21 mouse cellular contexts compared by ENCODE assay signal in genomic region chr4:21982449-21982848, GRCm38 (mm10). TPM values are rescaled to one million over a fixed set of nuclear protein-coding genes. Genes with fewer than 3 reads are reported as not detected.
DNase-seq lines count a peak whose midpoint lies in the region; ATAC-seq and TF ChIP-seq lines count a peak whose summit lies in the region.
"Had no signal": no experiment of that assay in that cellular context is flagged by ENCODE, and none has a peak within 500 bp of the region (broad histone marks: within the 10 kb centered on the region; RNA-seq: fewer than 3 reads in every experiment).

No protein-coding gene starts in this region.

- no peak overlapping the region for H3K4me3 ChIP-seq in hindbrain, embryonic 15.5 days
- no peak overlapping the region for H3K4me3 ChIP-seq in hindbrain, embryonic 10.5 days
- no peak overlapping the region for H3K4me3 ChIP-seq in midbrain, embryonic 15.5 days
- no peak overlapping the region for H3K4me3 ChIP-seq in midbrain, embryonic 13.5 days (replicated peaks)
- H3K4me3 ChIP-seq in left cerebral cortex, adult 2 months, result no peak overlapping the region
- H3K4me3 ChIP-seq: forebrain, embryonic 12.5 days; limb, embryonic 15.5 days; midbrain, embryonic 12.5 days had no signal

- no peak for DNase-seq in hindbrain, embryonic 10.5 days (ENCODE audit: low spot score)
- DNase-seq in left cerebral cortex, adult 2 months (ENCODE audit: extremely low spot score in 1 of 2, low spot score in 2 of 2), result peak in 1 of 2 experiments; percentile 35
- peak; percentile 72 for DNase-seq in telencephalon, adult 2 months (ENCODE audit: low read depth, low spot score)
- no peak for DNase-seq in adrenal gland, adult 18-20 months (ENCODE audit: low spot score in 2 of 2)
- DNase-seq: adrenal gland, postnatal 36 days; cerebellum, adult 11-12 months; cerebellum, postnatal 10 days; gastrocnemius, postnatal 36 days; heart, postnatal 36 days; kidney, adult 2 months; lung, embryonic 14.5 days had no signal

- 0 out of 2 replicates have a peak, but pooled peaks cover 16% of the 10 kb centered on the region for H3K36me3 ChIP-seq in hindbrain, embryonic 15.5 days
- peaks cover 16% of the 10 kb centered on the region for H3K36me3 ChIP-seq in hindbrain, embryonic 10.5 days
- 0 out of 2 replicates have a peak, but pooled peaks cover 5% of the 10 kb centered on the region for H3K36me3 ChIP-seq in midbrain, embryonic 15.5 days (replicated peaks)
- H3K36me3 ChIP-seq in midbrain, embryonic 13.5 days, result peaks cover 23% of the 10 kb centered on the region

- 97% methylated on average over 9 of the region's 9 CpGs for WGBS in hindbrain, embryonic 15.5 days
- 95% methylated on average over 9 of the region's 9 CpGs for WGBS in hindbrain, embryonic 10.5 days
- WGBS in midbrain, embryonic 15.5 days, result 97% methylated on average over 9 of the region's 9 CpGs
- WGBS in midbrain, embryonic 13.5 days, result 95% methylated on average over 9 of the region's 9 CpGs

- no peak overlapping the region for H3K4me2 ChIP-seq in hindbrain, embryonic 15.5 days
- H3K4me2 ChIP-seq in midbrain, embryonic 15.5 days, result no peak overlapping the region
- no peak overlapping the region for H3K4me2 ChIP-seq in midbrain, embryonic 13.5 days (replicated peaks)
- H3K4me2 ChIP-seq: forebrain, embryonic 12.5 days; hindbrain, embryonic 14.5 days; limb, embryonic 15.5 days; lung, embryonic 14.5 days; midbrain, embryonic 12.5 days had no signal

- H3K9ac ChIP-seq in hindbrain, embryonic 15.5 days, result no peak overlapping the region
- no peak overlapping the region for H3K9ac ChIP-seq in midbrain, embryonic 15.5 days
- no peak overlapping the region for H3K9ac ChIP-seq in midbrain, embryonic 13.5 days (replicated peaks)
- H3K9ac ChIP-seq: forebrain, embryonic 12.5 days; hindbrain, embryonic 14.5 days; limb, embryonic 15.5 days; liver, embryonic 14.5 days; lung, embryonic 14.5 days; midbrain, embryonic 12.5 days had no signal

- H3K27me3 ChIP-seq in hindbrain, embryonic 15.5 days, result no peaks in the 10 kb centered on the region
- H3K27me3 ChIP-seq in hindbrain, embryonic 10.5 days (ENCODE audit: insufficient read depth, poor library complexity, severe bottlenecking), result no peaks in the 10 kb centered on the region
- no peaks in the 10 kb centered on the region for H3K27me3 ChIP-seq in midbrain, embryonic 15.5 days (replicated peaks)
- no peaks in the 10 kb centered on the region for H3K27me3 ChIP-seq in midbrain, embryonic 13.5 days
- H3K27me3 ChIP-seq: forebrain, embryonic 12.5 days; limb, embryonic 15.5 days; midbrain, embryonic 12.5 days had no signal

- 0 out of 2 replicates have a peak, but pooled peaks have one; percentile 15 for ATAC-seq in hindbrain, embryonic 15.5 days (ENCODE audit: low FRiP score, low read depth)
- 0 out of 2 replicates have a peak, but pooled peaks have one; percentile 20 for ATAC-seq in midbrain, embryonic 15.5 days (replicated peaks)
- ATAC-seq in midbrain, embryonic 13.5 days, result no peak

- H3K27ac ChIP-seq in hindbrain, embryonic 15.5 days (replicated peaks), result no peak overlapping the region
- H3K27ac ChIP-seq in hindbrain, embryonic 10.5 days, result no peak overlapping the region
- no peak overlapping the region for H3K27ac ChIP-seq in midbrain, embryonic 15.5 days
- no peak overlapping the region for H3K27ac ChIP-seq in midbrain, embryonic 13.5 days
- H3K27ac ChIP-seq in left cerebral cortex, adult 2 months, result peak overlapping the region; percentile 41
- H3K27ac ChIP-seq: forebrain, embryonic 12.5 days; hindbrain, embryonic 14.5 days; kidney, postnatal 0 days; limb, embryonic 15.5 days; liver, embryonic 14.5 days; midbrain, embryonic 12.5 days; stomach, postnatal 0 days had no signal

- TF ChIP-seq CTCF in left cerebral cortex, adult 2 months (IDR thresholded peaks at IDR 0.05), result no peak

- intact Hi-C loops in left cerebral cortex, adult 2 months (cut with DNase I), result no loop called here

- H3K9me3 ChIP-seq in hindbrain, embryonic 15.5 days, result no peaks in the 10 kb centered on the region
- H3K9me3 ChIP-seq in hindbrain, embryonic 10.5 days, result no peaks in the 10 kb centered on the region
- H3K9me3 ChIP-seq in midbrain, embryonic 15.5 days, result no peaks in the 10 kb centered on the region
- H3K9me3 ChIP-seq in midbrain, embryonic 13.5 days, result no peaks in the 10 kb centered on the region
- H3K9me3 ChIP-seq: forebrain, embryonic 12.5 days; limb, embryonic 15.5 days; midbrain, embryonic 12.5 days had no signal

- H3K4me1 ChIP-seq in hindbrain, embryonic 15.5 days (replicated peaks), result no peaks in the 10 kb centered on the region
- H3K4me1 ChIP-seq in hindbrain, embryonic 10.5 days (replicated peaks), result no peaks in the 10 kb centered on the region
- no peaks in the 10 kb centered on the region for H3K4me1 ChIP-seq in midbrain, embryonic 15.5 days
- H3K4me1 ChIP-seq in midbrain, embryonic 13.5 days (replicated peaks), result no peaks in the 10 kb centered on the region
- H3K4me1 ChIP-seq: forebrain, embryonic 12.5 days; limb, embryonic 15.5 days; midbrain, embryonic 12.5 days had no signal

RNA-seq across cellular contexts. Expression of gene Faxc, which starts 51.3 kb away (rescaled TPM):
- 16.8 and 18.2 TPM in 2 replicates for polyA plus RNA-seq in hindbrain, embryonic 15.5 days (2015; fragmentation: Nextera tagmentation; extraction: Ambion mirVana)
- polyA plus RNA-seq in hindbrain, embryonic 10.5 days (2016; fragmentation: Nextera tagmentation; extraction: Ambion mirVana), result 10.2 and 14.9 TPM in 2 replicates
- 20.7 and 22.5 TPM in 2 replicates for polyA plus RNA-seq in midbrain, embryonic 15.5 days (2015; fragmentation: Nextera tagmentation; extraction: Ambion mirVana)
- polyA plus RNA-seq in midbrain, embryonic 13.5 days (2015; fragmentation: Nextera tagmentation; extraction: Ambion mirVana), result 19.8 and 21.6 TPM in 2 replicates
- total RNA-seq in left cerebral cortex, adult 2 months (2021), result 10 to 100 TPM; 69.5 to 75.5 TPM
- total RNA-seq in adrenal gland, adult 18-20 months (2021), result 1 to 10 TPM; 4.5 to 5.6 TPM
